Mouse (Mus musculus): ENCODE results near the gene Ercc4. TPM values are rescaled to one million over a fixed set of nuclear protein-coding genes. Genes with fewer than 3 reads are reported as not detected.

Ercc4 gene
- total and polyA plus RNA-seq, 2 experiments from 2014 or later = 13.0 to 17.3 TPM

GRCm38 (mm10) chr16:13147810-13148555 is 38.5 kb downstream of the Ercc4 start:
- no peak overlapping the region for H3K4me2 ChIP-seq (ENCODE audit: low read depth)
- no peaks in the 10 kb centered on the region for H3K9me3 ChIP-seq (ENCODE audit: low read length)
- no peak overlapping the region for H3K4me3 ChIP-seq (ENCODE audit: low read depth, low read length)
- no peak for DNase-seq
- TF ChIP-seq CTCF (IDR thresholded peaks at IDR 0.05; ENCODE audit: low read depth) = no peak
- peaks cover 35% of the 10 kb centered on the region for H3K36me3 ChIP-seq (ENCODE audit: insufficient read depth)
- no peak for ATAC-seq
- H3K4me1 ChIP-seq (ENCODE audit: insufficient read depth) = no peaks in the 10 kb centered on the region
- no peak overlapping the region for H3K9ac ChIP-seq
- no peak overlapping the region for H3K27ac ChIP-seq (ENCODE audit: low read depth, low read length)
- 90% methylated on average over 19 of the region's 19 CpGs for WGBS
- no peaks in the 10 kb centered on the region for H3K27me3 ChIP-seq (ENCODE audit: insufficient read depth, low read length)

- Histone ChIP-seq H3K4me2 (ENCODE audit: low read depth) (no peak overlapping the region), H3K36me3 (ENCODE audit: insufficient read depth) (peaks cover 30% of the 10 kb centered on the region), H3K9me3 (ENCODE audit: low read length) (no peaks in the 10 kb centered on the region), H3K4me3 (ENCODE audit: low read depth, low read length) (no peak overlapping the region), H3K9ac (no peak overlapping the region), H3K27me3 (ENCODE audit: insufficient read depth, low read length) (no peaks in the 10 kb centered on the region), H3K27ac (ENCODE audit: low read depth, low read length) (no peak overlapping the region), H3K4me1 (ENCODE audit: insufficient read depth) (no peaks in the 10 kb centered on the region)
- DNase-seq = no peak
- no peak for TF ChIP-seq CTCF (IDR thresholded peaks at IDR 0.05; ENCODE audit: low read depth)
- no peak for ATAC-seq
- WGBS = 93% methylated on average over 8 of the region's 8 CpGs
Observed at GRCm38 (mm10) chr16:13149950-13150349, 40.5 kb downstream of the Ercc4 start.

GRCm38 (mm10) chr16:13150790-13151189 is 41.3 kb downstream of the Ercc4 start:
- H3K4me3 ChIP-seq (ENCODE audit: low read depth, low read length) = no peak overlapping the region
- H3K4me1 ChIP-seq (ENCODE audit: insufficient read depth) = no peaks in the 10 kb centered on the region
- DNase-seq (no peak), ATAC-seq (no peak)
- no peaks in the 10 kb centered on the region for H3K27me3 ChIP-seq (ENCODE audit: insufficient read depth, low read length)
- no peak overlapping the region for H3K9ac ChIP-seq
- TF ChIP-seq CTCF (IDR thresholded peaks at IDR 0.05; ENCODE audit: low read depth) = no peak
- 83% methylated on average over 6 of the region's 6 CpGs for WGBS
- H3K36me3 ChIP-seq (ENCODE audit: insufficient read depth) = peaks cover 27% of the 10 kb centered on the region
- H3K27ac ChIP-seq (ENCODE audit: low read depth, low read length) = no peak overlapping the region
- H3K9me3 ChIP-seq (ENCODE audit: low read length) = no peaks in the 10 kb centered on the region
- no peak overlapping the region for H3K4me2 ChIP-seq (ENCODE audit: low read depth)

- DNase-seq = no peak
- TF ChIP-seq CTCF (IDR thresholded peaks at IDR 0.05; ENCODE audit: low read depth) = no peak
- 86% methylated on average over 5 of the region's 5 CpGs for WGBS
Observed at GRCm38 (mm10) chr16:13152475-13152874, 43.0 kb downstream of the Ercc4 start.

GRCm38 (mm10) chr16:13153215-13153614 is 43.7 kb downstream of the Ercc4 start:
- Histone ChIP-seq H3K4me2 (ENCODE audit: low read depth) (no peak overlapping the region), H3K36me3 (ENCODE audit: insufficient read depth) (peaks cover 15% of the 10 kb centered on the region), H3K4me1 (ENCODE audit: insufficient read depth) (no peaks in the 10 kb centered on the region), H3K9me3 (ENCODE audit: low read length) (no peaks in the 10 kb centered on the region), H3K9ac (no peak overlapping the region), H3K27ac (ENCODE audit: low read depth, low read length) (no peak overlapping the region), H3K27me3 (ENCODE audit: insufficient read depth, low read length) (no peaks in the 10 kb centered on the region), H3K4me3 (ENCODE audit: low read depth, low read length) (no peak overlapping the region)
- whole genome bisulfite sequencing = 97% methylated on average over 4 of the region's 4 CpGs
- TF ChIP-seq CTCF (IDR thresholded peaks at IDR 0.05; ENCODE audit: low read depth) = no peak
- ATAC-seq = no peak
- no peak for DNase-seq

More at GRCm38 (mm10) chr16:13152475-13152874, 43.0 kb downstream of the Ercc4 start:
- Histone ChIP-seq H3K4me1 (ENCODE audit: insufficient read depth) (no peaks in the 10 kb centered on the region), H3K36me3 (ENCODE audit: insufficient read depth) (peaks cover 22% of the 10 kb centered on the region), H3K27me3 (ENCODE audit: insufficient read depth, low read length) (no peaks in the 10 kb centered on the region), H3K4me3 (ENCODE audit: low read depth, low read length) (no peak overlapping the region), H3K27ac (ENCODE audit: low read depth, low read length) (no peak overlapping the region), H3K4me2 (ENCODE audit: low read depth) (no peak overlapping the region), H3K9me3 (ENCODE audit: low read length) (no peaks in the 10 kb centered on the region), H3K9ac (no peak overlapping the region)
- ATAC-seq = no peak

GRCm38 (mm10) chr16:13154352-13154751 is 44.9 kb downstream of the Ercc4 start:
- ATAC-seq (no peak), DNase-seq (no peak)
- Histone ChIP-seq H3K4me2 (ENCODE audit: low read depth) (no peak overlapping the region), H3K4me1 (ENCODE audit: insufficient read depth) (peaks cover 8% of the 10 kb centered on the region), H3K27ac (ENCODE audit: low read depth, low read length) (no peak overlapping the region), H3K4me3 (ENCODE audit: low read depth, low read length) (no peak overlapping the region), H3K9ac (no peak overlapping the region), H3K27me3 (ENCODE audit: insufficient read depth, low read length) (no peaks in the 10 kb centered on the region), H3K36me3 (ENCODE audit: insufficient read depth) (peaks cover 6% of the 10 kb centered on the region), H3K9me3 (ENCODE audit: low read length) (no peaks in the 10 kb centered on the region)
- no peak for TF ChIP-seq CTCF (IDR thresholded peaks at IDR 0.05; ENCODE audit: low read depth)

- TF ChIP-seq CTCF (IDR thresholded peaks at IDR 0.05; ENCODE audit: low read depth) = no peak
- DNase-seq = no peak
- WGBS = 43% methylated on average over 6 of the region's 6 CpGs
Observed at GRCm38 (mm10) chr16:13157314-13157713, 47.8 kb downstream of the Ercc4 start.

More at GRCm38 (mm10) chr16:13157314-13157713, 47.8 kb downstream of the Ercc4 start:
- H3K4me3 ChIP-seq (ENCODE audit: low read depth, low read length) = no peak overlapping the region
- no peaks in the 10 kb centered on the region for H3K36me3 ChIP-seq (ENCODE audit: insufficient read depth)
- no peak overlapping the region for H3K4me2 ChIP-seq (ENCODE audit: low read depth)
- H3K27ac ChIP-seq (ENCODE audit: low read depth, low read length) = no peak overlapping the region
- ATAC-seq = no peak
- no peaks in the 10 kb centered on the region for H3K9me3 ChIP-seq (ENCODE audit: low read length)
- H3K4me1 ChIP-seq (ENCODE audit: insufficient read depth) = peaks cover 12% of the 10 kb centered on the region
- H3K27me3 ChIP-seq (ENCODE audit: insufficient read depth, low read length) = no peaks in the 10 kb centered on the region
- no peak overlapping the region for H3K9ac ChIP-seq
